Mouse (Mus musculus): ENCODE data around the gene Bcam.

DNA sequence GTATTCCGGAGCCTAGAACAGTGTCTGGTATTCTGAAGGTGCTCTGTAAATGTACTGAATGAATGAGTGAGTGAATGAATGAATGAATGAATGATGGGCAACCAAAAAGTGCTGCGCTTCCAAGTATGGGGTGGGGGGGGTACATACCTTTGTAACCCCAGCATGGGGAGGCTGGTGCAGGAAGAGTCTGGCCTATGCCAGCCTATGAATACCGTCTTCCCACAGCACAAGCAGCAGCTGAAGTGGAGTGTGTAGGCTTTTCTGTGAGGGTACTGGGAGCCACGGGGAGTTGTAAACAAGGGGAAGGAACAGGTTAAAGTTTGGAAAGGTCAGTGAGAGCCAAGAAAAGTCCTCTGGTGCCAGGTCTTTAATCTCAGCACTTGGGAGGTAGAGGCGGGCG is 27.0 kb downstream of the Bcam start:
- TF ChIP-seq TCF12 (IDR thresholded peaks at IDR 0.05; ENCODE audit: insufficient read depth, poor library complexity, severe bottlenecking), result no peak
- TF ChIP-seq MYOG (IDR thresholded peaks at IDR 0.05; ENCODE audit: control insufficient read depth in 1 of 3, insufficient read depth in 1 of 3, insufficient read length in 2 of 3, low read depth in 2 of 3), result no peak
- TF ChIP-seq POLR2A (IDR thresholded peaks at IDR 0.05; ENCODE audit: insufficient read length, low read depth), result no peak
